ENCODE assay signal across 8 mouse cellular contexts in genomic region chr1:126737554-126738290, GRCm38 (mm10).
DNase-seq lines count a peak whose midpoint lies in the region; ATAC-seq and TF ChIP-seq lines count a peak whose summit lies in the region.

No protein-coding gene starts in this region.

- H3K9ac ChIP-seq in forebrain, embryonic 16.5 days (replicated peaks; ENCODE audit: low read depth, low read length), result peak overlapping the region; percentile 61
- H3K9ac ChIP-seq in heart, postnatal 0 days (replicated peaks; ENCODE audit: low read depth, low read length), result peak overlapping the region; percentile 57
- no peak overlapping the region for H3K9ac ChIP-seq in liver, adult 2 months (ENCODE audit: low read depth, low read length)

- H3K9me3 ChIP-seq in forebrain, embryonic 16.5 days (ENCODE audit: control insufficient read depth, low read length), result no peaks in the 10 kb centered on the region
- no peaks in the 10 kb centered on the region for H3K9me3 ChIP-seq in heart, postnatal 0 days (replicated peaks; ENCODE audit: control insufficient read depth, low read length)

- H3K4me3 ChIP-seq in forebrain, embryonic 16.5 days (replicated peaks; ENCODE audit: low read length), result peak overlapping the region; percentile 49
- H3K4me3 ChIP-seq in heart, postnatal 0 days (ENCODE audit: low read depth, low read length), result peak overlapping the region; percentile 48
- H3K4me3 ChIP-seq in liver, adult 2 months (ENCODE audit: insufficient read depth, low read depth, low read length), result no peak overlapping the region

- H3K4me1 ChIP-seq in forebrain, embryonic 16.5 days (replicated peaks; ENCODE audit: control insufficient read depth, insufficient read depth, low read length), result peaks cover 14% of the 10 kb centered on the region
- H3K4me1 ChIP-seq in heart, postnatal 0 days (ENCODE audit: control insufficient read depth, insufficient read depth), result peaks cover 36% of the 10 kb centered on the region
- H3K4me1 ChIP-seq in liver, adult 2 months (ENCODE audit: control insufficient read depth, insufficient read depth, low read length), result no peaks in the 10 kb centered on the region

- ATAC-seq in forebrain, embryonic 16.5 days, result peak; percentile 79
- peak; percentile 68 for ATAC-seq in heart, postnatal 0 days (ENCODE audit: insufficient read depth, low read depth)

- H3K4me2 ChIP-seq in forebrain, embryonic 16.5 days (ENCODE audit: low read length), result peak overlapping the region; percentile 82
- peak overlapping the region; percentile 61 for H3K4me2 ChIP-seq in heart, postnatal 0 days (ENCODE audit: low read depth, low read length)

- no peaks in the 10 kb centered on the region for H3K27me3 ChIP-seq in forebrain, embryonic 16.5 days (replicated peaks; ENCODE audit: control insufficient read depth, insufficient read depth, low read length)
- no peaks in the 10 kb centered on the region for H3K27me3 ChIP-seq in heart, postnatal 0 days (ENCODE audit: control insufficient read depth, insufficient read depth, low read length)
- peaks cover 4% of the 10 kb centered on the region; the same call in 1 of the 2 replicates for H3K27me3 ChIP-seq in liver, adult 2 months (ENCODE audit: control insufficient read depth, insufficient read depth, low read length)

- no peak for TF ChIP-seq EP300 in heart, postnatal 0 days (IDR thresholded peaks at IDR 0.05; ENCODE audit: low read depth)

- H3K27ac ChIP-seq in forebrain, embryonic 16.5 days (ENCODE audit: low read length), result 0 out of 2 replicates have a peak overlapping the region, but pooled peaks have one; percentile 41
- peak overlapping the region; percentile 31 for H3K27ac ChIP-seq in heart, postnatal 0 days (ENCODE audit: low read depth)
- no peak overlapping the region for H3K27ac ChIP-seq in liver, adult 2 months (replicated peaks; ENCODE audit: insufficient read depth, low read depth, low read length)

- peak; percentile 24 to 46 for DNase-seq in urinary bladder, adult 18-20 months (ENCODE audit: low spot score in 2 of 2)
- DNase-seq in urinary bladder, postnatal 10 days (ENCODE audit: low spot score), result no peak
- peak; percentile 30 for DNase-seq in heart, postnatal 0 days (ENCODE audit: low spot score)
- peak; percentile 65 for DNase-seq in kidney, postnatal 10 days
- peak; percentile 76 for DNase-seq in liver, adult 2 months (ENCODE audit: extremely low read depth, low read depth, low spot score)
- peak; percentile 62 for DNase-seq in neural tube, embryonic 10.5 days (ENCODE audit: extremely low spot score, low spot score)
- no peak for DNase-seq in spleen, postnatal 14 days (ENCODE audit: low spot score in 2 of 2)

- WGBS in forebrain, embryonic 16.5 days, result 1% methylated on average over 18 of the region's 18 CpGs
- WGBS in heart, postnatal 0 days, result 9% methylated on average over 18 of the region's 18 CpGs
- WGBS in liver, adult 2 months, result 8% methylated on average over 18 of the region's 18 CpGs

- H3K79me2 ChIP-seq in liver, adult 2 months (ENCODE audit: control insufficient read depth, insufficient read depth, low read length), result no peaks in the 10 kb centered on the region

- no peak for TF ChIP-seq CTCF in heart, postnatal 0 days (IDR thresholded peaks at IDR 0.05; ENCODE audit: low read depth)
- TF ChIP-seq CTCF in liver, adult 2 months (IDR thresholded peaks at IDR 0.05; ENCODE audit: low read depth, low read length), result no peak

- no peak for TF ChIP-seq POLR2A in liver, adult 2 months (IDR thresholded peaks at IDR 0.05; ENCODE audit: extremely low read depth, insufficient read depth, low read length)

- no peaks in the 10 kb centered on the region for H3K36me3 ChIP-seq in forebrain, embryonic 16.5 days (ENCODE audit: control insufficient read depth, insufficient read depth)
- no peaks in the 10 kb centered on the region for H3K36me3 ChIP-seq in heart, postnatal 0 days (replicated peaks; ENCODE audit: control insufficient read depth, insufficient read depth, low read length)
- H3K36me3 ChIP-seq in liver, adult 2 months (ENCODE audit: control insufficient read depth, insufficient read depth, low read length), result no peaks in the 10 kb centered on the region

Comparison
In these comparisons a context has a peak if more than half of its experiments do, and no peak if none do; other contexts are left out.
1. DNase-seq: peak in urinary bladder, adult 18-20 months (2 of 2), heart, postnatal 0 days (single experiment), kidney, postnatal 10 days (single experiment), liver, adult 2 months (single experiment) and neural tube, embryonic 10.5 days (single experiment); none in urinary bladder, postnatal 10 days (single experiment) and spleen, postnatal 14 days (0 of 2).